Mouse (Mus musculus): ENCODE data around the gene Asb11.

DNA sequence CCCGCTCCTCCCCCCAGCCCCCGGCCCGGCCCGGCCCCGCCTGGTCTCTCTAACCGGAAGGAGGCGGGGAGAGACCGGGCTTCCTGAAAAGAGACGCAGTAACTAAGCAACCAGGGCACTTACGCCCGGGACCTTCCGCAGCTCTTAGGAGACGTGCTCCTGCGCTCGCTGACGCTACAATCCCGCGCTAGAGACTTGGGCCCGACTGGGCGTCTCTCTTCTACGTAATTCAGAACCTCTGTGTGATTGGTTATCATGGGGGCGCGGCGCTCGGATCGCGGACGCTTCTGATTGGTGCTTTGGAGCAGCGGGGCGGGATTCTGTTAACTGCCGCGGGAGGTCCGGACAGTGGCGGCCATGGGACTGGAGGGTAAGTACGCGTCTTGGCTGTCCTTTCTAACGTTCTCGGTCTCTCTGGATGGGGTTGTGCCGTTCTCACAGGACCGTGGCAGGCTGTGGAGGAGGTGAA lies 17.3 kb upstream of the Asb11 start, which contains the start of gene Piga:
- no peak for TF ChIP-seq CTCF (IDR thresholded peaks at IDR 0.05; ENCODE audit: control insufficient read depth, insufficient read depth, insufficient replicate concordance, low read depth, low read length)
- TF ChIP-seq POLR2A (IDR thresholded peaks at IDR 0.05; ENCODE audit: control insufficient read depth, low read depth, low read length) = peak; percentile 86; the same call in 1 of the 2 replicates

All from testis, adult 2 months (tissue).